Comparison of ENCODE assay signal across 8 mouse cellular contexts in genomic region chr1:75316861-75317240, GRCm38 (mm10). TPM values are rescaled to one million over a fixed set of nuclear protein-coding genes. Genes with fewer than 3 reads are reported as not detected.
DNase-seq lines count a peak whose midpoint lies in the region; ATAC-seq and TF ChIP-seq lines count a peak whose summit lies in the region.

No protein-coding gene starts in this region.

- peak overlapping the region; percentile 80 for H3K4me3 ChIP-seq in cerebellum, adult 2 months (replicated peaks; ENCODE audit: insufficient read depth, low read depth, low read length)
- peak overlapping the region; percentile 73 for H3K4me3 ChIP-seq in forebrain, postnatal 0 days (ENCODE audit: low read depth, low read length)
- H3K4me3 ChIP-seq in layer of hippocampus, adult 2 months: peak overlapping the region; percentile 98
- peak overlapping the region; percentile 70 for H3K4me3 ChIP-seq in lung, embryonic 14.5 days (ENCODE audit: low read depth, low read length)

- peak; percentile 45 for ATAC-seq in Patski
- ATAC-seq in forebrain, postnatal 0 days: peak; percentile 4
- peak; percentile 54 for ATAC-seq in lung, embryonic 14.5 days (ENCODE audit: insufficient read depth)

- CTCF ChIA-PET in Patski (lab: Charles Lee): interaction anchor here (1.6 to 2.5 kb wide), 3 partner anchors 13 to 151 kb away, joined by 5 to 22 read pairs (median 7); no protein-coding TSS in a partner anchor

- peak overlapping the region; percentile 72 for H3K9ac ChIP-seq in forebrain, postnatal 0 days
- H3K9ac ChIP-seq in lung, embryonic 14.5 days: peak overlapping the region; percentile 53

- under 1% methylated on average over 20 of the region's 20 CpGs for WGBS in cerebellum, adult 2 months
- WGBS in forebrain, postnatal 0 days: 0% methylated on average over 20 of the region's 20 CpGs
- 0% methylated on average over 20 of the region's 20 CpGs for WGBS in lung, embryonic 14.5 days

- no peak for TF ChIP-seq CTCF in Patski (IDR thresholded peaks at IDR 0.05)
- no peak for TF ChIP-seq CTCF in cerebellum, adult 2 months (IDR thresholded peaks at IDR 0.05; ENCODE audit: borderline replicate concordance, insufficient read depth, low read depth, low read length)
- TF ChIP-seq CTCF in forebrain, postnatal 0 days (IDR thresholded peaks at IDR 0.05; ENCODE audit: low read depth): peak; percentile 35; the same call in 1 of the 2 replicates
- 0 out of 2 replicates have a peak, but pooled peaks have one; percentile 23 for TF ChIP-seq CTCF in layer of hippocampus, adult 2 months (conservative IDR thresholded peaks at IDR 0.05)
- peak; percentile 42; the same call in 1 of the 2 replicates for TF ChIP-seq CTCF in lung, embryonic 14.5 days (IDR thresholded peaks at IDR 0.05; ENCODE audit: low read depth)

- peak; percentile 27 for DNase-seq in Patski (ENCODE audit: low read depth, low spot score)
- peak in 1 of 2 experiments; percentile 86 for DNase-seq in cerebellum, adult 2 months
- peak; percentile 77 for DNase-seq in forebrain, postnatal 0 days
- DNase-seq in heart, postnatal 36 days: peak; percentile 88
- DNase-seq in layer of hippocampus, adult 2 months (ENCODE audit: low spot score in 2 of 2): peak; percentile 70 to 80
- DNase-seq in lung, embryonic 14.5 days: peak; percentile 91
- peak; percentile 80 for DNase-seq in ovary, adult 18-20 months (ENCODE audit: low spot score)
- DNase-seq in urinary bladder, postnatal 4 days (ENCODE audit: low spot score in 2 of 2): peak; percentile 80 to 90

- POLR2A ChIA-PET in Patski (lab: Charles Lee): no interaction called here

- peaks cover 33% of the 10 kb centered on the region for H3K36me3 ChIP-seq in forebrain, postnatal 0 days (ENCODE audit: insufficient read depth)
- peaks cover 36% of the 10 kb centered on the region for H3K36me3 ChIP-seq in lung, embryonic 14.5 days (ENCODE audit: insufficient read depth)

- H3K9me3 ChIP-seq in forebrain, postnatal 0 days (ENCODE audit: low read length): no peaks in the 10 kb centered on the region
- no peaks in the 10 kb centered on the region for H3K9me3 ChIP-seq in lung, embryonic 14.5 days (ENCODE audit: low read depth, low read length)

- H3K27me3 ChIP-seq in Patski: no peaks in the 10 kb centered on the region
- no peaks in the 10 kb centered on the region for H3K27me3 ChIP-seq in cerebellum, adult 2 months (ENCODE audit: control insufficient read depth, insufficient read depth, low read length)
- H3K27me3 ChIP-seq in forebrain, postnatal 0 days (ENCODE audit: insufficient read depth, low read length): no peaks in the 10 kb centered on the region
- no peaks in the 10 kb centered on the region for H3K27me3 ChIP-seq in lung, embryonic 14.5 days (ENCODE audit: insufficient read depth, low read length)

- TF ChIP-seq POLR2A in cerebellum, adult 2 months (IDR thresholded peaks at IDR 0.05; ENCODE audit: borderline replicate concordance, insufficient read depth, low read length): no peak

- no peaks in the 10 kb centered on the region for H3K4me1 ChIP-seq in cerebellum, adult 2 months (ENCODE audit: control insufficient read depth, insufficient read depth, low read length)
- H3K4me1 ChIP-seq in forebrain, postnatal 0 days (ENCODE audit: insufficient read depth): peaks cover 7% of the 10 kb centered on the region; the same call in 1 of the 2 replicates
- no peaks in the 10 kb centered on the region for H3K4me1 ChIP-seq in lung, embryonic 14.5 days (ENCODE audit: insufficient read depth)

- peak overlapping the region; percentile 57; the same call in 1 of the 2 replicates for H3K27ac ChIP-seq in cerebellum, adult 2 months (ENCODE audit: insufficient read depth, low read length)
- H3K27ac ChIP-seq in forebrain, postnatal 0 days (ENCODE audit: low read depth, low read length): peak overlapping the region; percentile 81
- H3K27ac ChIP-seq in layer of hippocampus, adult 2 months: peak overlapping the region; percentile 92
- H3K27ac ChIP-seq in lung, embryonic 14.5 days (ENCODE audit: low read depth): peak overlapping the region; percentile 93

- in situ Hi-C loops in Patski (cut with MboI; ENCODE audit: low pct_unique_long_range_greater_than_20kb): no loop called here

- H3K4me2 ChIP-seq in forebrain, postnatal 0 days (ENCODE audit: low read depth): peak overlapping the region; percentile 72
- H3K4me2 ChIP-seq in lung, embryonic 14.5 days: peak overlapping the region; percentile 90

- intact Hi-C loops in heart, postnatal 36 days (cut with DNase I): loop anchor here (5.0 kb wide), 3 partner anchors 105 to 730 kb away; partner anchors contain the start of genes Ankzf1, Atg9a, Bcs1l and Glb1l

RNA-seq across cellular contexts. Expression of gene Dnpep, which starts 0.9 kb away (rescaled TPM):
- 151 TPM for polyA plus RNA-seq in Patski (2021)
- polyA plus RNA-seq in cerebellum, adult 2 months (2012; rRNA removed): 87.0 and 87.1 TPM in 2 replicates
- 135 and 164 TPM in 2 replicates for total RNA-seq in forebrain, postnatal 0 days (2014; rRNA removed)
- polyA plus RNA-seq in forebrain, postnatal 0 days (2015; fragmentation: Nextera tagmentation; extraction: Ambion mirVana): 140 and 156 TPM in 2 replicates
- 10 to 100 TPM; 78.0 to 89.7 TPM for total RNA-seq in heart, postnatal 36 days (2021)
- 10 to 100 TPM; 49.1 to 50.0 TPM for total RNA-seq in layer of hippocampus, adult 2 months (2021)
- 110 and 113 TPM in 2 replicates for polyA plus RNA-seq in lung, embryonic 14.5 days (2014; fragmentation: Nextera tagmentation; extraction: Ambion mirVana)

RNA-seq across cellular contexts. Expression of gene Resp18, which starts 38.6 kb away (rescaled TPM):
- polyA plus RNA-seq in Patski (2021): not detected
- 226 and 275 TPM in 2 replicates for polyA plus RNA-seq in cerebellum, adult 2 months (2012; rRNA removed)
- 136 and 170 TPM in 2 replicates for total RNA-seq in forebrain, postnatal 0 days (2014; rRNA removed)
- 123 and 186 TPM in 2 replicates for polyA plus RNA-seq in forebrain, postnatal 0 days (2015; fragmentation: Nextera tagmentation; extraction: Ambion mirVana)
- not detected for total RNA-seq in heart, postnatal 36 days (2021)
- total RNA-seq in layer of hippocampus, adult 2 months (2021): 100 to 1,000 TPM in 1 of 2 experiments, 10 to 100 TPM in 1; 82.5 to 106 TPM
- not detected in 2 replicates for polyA plus RNA-seq in lung, embryonic 14.5 days (2014; fragmentation: Nextera tagmentation; extraction: Ambion mirVana)

RNA-seq across cellular contexts. Expression of gene Des, which starts 43.3 kb away (rescaled TPM):
- polyA plus RNA-seq in Patski (2021): 0.23 TPM
- polyA plus RNA-seq in cerebellum, adult 2 months (2012; rRNA removed): 2.0 and 2.1 TPM in 2 replicates
- total RNA-seq in forebrain, postnatal 0 days (2014; rRNA removed): 1.0 and 1.4 TPM in 2 replicates
- polyA plus RNA-seq in forebrain, postnatal 0 days (2015; fragmentation: Nextera tagmentation; extraction: Ambion mirVana): 1.2 TPM in 2 replicates
- total RNA-seq in heart, postnatal 36 days (2021): 1,000 to 10,000 TPM; 1,347 to 1,420 TPM
- total RNA-seq in layer of hippocampus, adult 2 months (2021): under 1 TPM; 0.88 to 1.00 TPM
- polyA plus RNA-seq in lung, embryonic 14.5 days (2014; fragmentation: Nextera tagmentation; extraction: Ambion mirVana): 42.9 and 46.3 TPM in 2 replicates

RNA-seq across cellular contexts. Expression of gene Ptprn, which starts 52.5 kb away (rescaled TPM):
- 0.33 TPM for polyA plus RNA-seq in Patski (2021)
- 172 and 180 TPM in 2 replicates for polyA plus RNA-seq in cerebellum, adult 2 months (2012; rRNA removed)
- total RNA-seq in forebrain, postnatal 0 days (2014; rRNA removed): 58.2 and 68.7 TPM in 2 replicates
- 21.5 and 31.5 TPM in 2 replicates for polyA plus RNA-seq in forebrain, postnatal 0 days (2015; fragmentation: Nextera tagmentation; extraction: Ambion mirVana)
- under 1 TPM; 0.92 to 0.95 TPM for total RNA-seq in heart, postnatal 36 days (2021)
- 100 to 1,000 TPM; 395 to 416 TPM for total RNA-seq in layer of hippocampus, adult 2 months (2021)
- 0.21 and 0.37 TPM in 2 replicates for polyA plus RNA-seq in lung, embryonic 14.5 days (2014; fragmentation: Nextera tagmentation; extraction: Ambion mirVana)

RNA-seq across cellular contexts. Expression of gene Speg, which starts 58.2 kb away (rescaled TPM):
- 73.0 TPM for polyA plus RNA-seq in Patski (2021)
- 122 and 143 TPM in 2 replicates for polyA plus RNA-seq in cerebellum, adult 2 months (2012; rRNA removed)
- total RNA-seq in forebrain, postnatal 0 days (2014; rRNA removed): 44.4 and 56.3 TPM in 2 replicates
- 17.8 and 20.6 TPM in 2 replicates for polyA plus RNA-seq in forebrain, postnatal 0 days (2015; fragmentation: Nextera tagmentation; extraction: Ambion mirVana)
- total RNA-seq in heart, postnatal 36 days (2021): 100 to 1,000 TPM; 120 to 128 TPM
- total RNA-seq in layer of hippocampus, adult 2 months (2021): 100 to 1,000 TPM; 168 to 179 TPM
- polyA plus RNA-seq in lung, embryonic 14.5 days (2014; fragmentation: Nextera tagmentation; extraction: Ambion mirVana): 40.1 and 44.7 TPM in 2 replicates

Comparison
In these comparisons a context has a peak if more than half of its experiments do, and no peak if none do; other contexts are left out.
1. ATAC-seq: peak in every context shown above with its lines; median percentile 54 in lung, embryonic 14.5 days; 45 in Patski; 4 in forebrain, postnatal 0 days.
2. CTCF ChIP-seq: peak in forebrain, postnatal 0 days (single experiment), layer of hippocampus, adult 2 months (single experiment) and lung, embryonic 14.5 days (single experiment); none in Patski (single experiment) and cerebellum, adult 2 months (single experiment).
3. RNA of gene Resp18, which starts 38.6 kb away (polyA plus RNA-seq): 226 to 275 TPM in cerebellum, adult 2 months and 123 to 186 TPM in forebrain, postnatal 0 days; not detected in lung, embryonic 14.5 days and not detected in Patski (single experiment); every median in the first group is over 100 times any median in the second.
4. RNA of gene Des, which starts 43.3 kb away (polyA plus RNA-seq): 42.9 to 46.3 TPM in lung, embryonic 14.5 days; 2.0 to 2.1 TPM in cerebellum, adult 2 months, 1.2 TPM in forebrain, postnatal 0 days and 0.23 TPM in Patski (single experiment); every median in the first group is over 10 times any median in the second.
5. Peak in every context shown above with its lines, with median percentiles within 50 percentile points of each other: H3K27ac ChIP-seq and H3K4me3 ChIP-seq.